Mouse (Mus musculus): ENCODE data around the gene Ermard.
"Not testable (repeated sequence)": the region's sequence is repeated elsewhere in the genome, so short reads cannot be mapped to it uniquely, and the experiment has no call there.

DNA sequence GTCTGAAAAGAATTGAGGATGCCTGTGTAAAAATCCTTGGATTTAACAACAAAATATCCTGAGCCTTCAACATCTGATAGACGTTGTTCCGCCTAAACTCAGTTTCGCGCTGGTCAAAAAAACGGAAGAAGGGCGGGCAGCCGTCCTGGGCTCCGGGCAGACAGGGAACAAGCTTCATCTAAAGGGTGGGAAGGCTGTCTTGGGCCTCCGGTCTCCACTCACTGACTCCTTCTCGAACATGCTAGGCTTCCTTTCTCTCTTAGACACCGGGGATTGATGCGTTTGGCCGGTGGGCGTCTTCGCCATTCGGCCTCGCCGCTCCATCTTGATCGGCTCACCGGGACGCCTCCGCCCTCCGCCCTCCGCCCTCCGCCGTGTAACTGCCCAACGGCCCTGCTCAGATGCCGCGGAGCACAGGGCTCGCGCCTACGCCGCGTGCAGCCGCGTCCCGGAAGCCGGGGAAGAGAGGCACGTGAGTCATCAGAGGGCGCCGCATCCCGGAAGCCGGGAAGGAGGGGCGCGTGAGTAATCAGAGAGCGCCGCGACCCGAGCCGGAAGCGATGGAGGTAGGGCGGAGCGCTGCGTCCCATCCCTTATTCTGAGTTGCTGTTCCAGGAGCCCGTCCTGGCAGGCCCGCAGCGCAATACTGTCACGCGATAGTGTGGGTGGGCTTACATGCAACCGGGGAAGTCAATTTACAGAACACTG lies 31.1 kb upstream of the Ermard start, which contains the start of gene Gm3435:
- TF ChIP-seq EP300, CTCF (IDR thresholded peaks at IDR 0.05; ENCODE audit: low read depth): not testable (repeated sequence)
